Mouse (Mus musculus) layer of hippocampus, postnatal 14 days (tissue): Measurements from ENCODE around the gene Slc35c2. TPM values are rescaled to one million over a fixed set of nuclear protein-coding genes. Genes with fewer than 3 reads are reported as not detected.

Source experiments
- DNase-seq, 2 experiments: peaks; one replicate each; pipeline ENCODE4 v3.0.0; 2021 to 2022; ENCODE audit warnings: low spot score in 2 of 2, mixed read lengths in 1 of 2
- total RNA-seq, 2 experiments: library from RNA; stranded (reverse); gene quantifications; 2 replicates each; pipeline ENCODE4 v1.2.3; 2021

Gene Slc35c2
- total RNA-seq, 2 experiments from 2014 or later, result 76.0 to 81.1 TPM

- DNase-seq, result no peak
Measured at GRCm38 (mm10) chr2:165277188-165277740, 10.4 kb downstream of the Slc35c2 start.

DNA sequence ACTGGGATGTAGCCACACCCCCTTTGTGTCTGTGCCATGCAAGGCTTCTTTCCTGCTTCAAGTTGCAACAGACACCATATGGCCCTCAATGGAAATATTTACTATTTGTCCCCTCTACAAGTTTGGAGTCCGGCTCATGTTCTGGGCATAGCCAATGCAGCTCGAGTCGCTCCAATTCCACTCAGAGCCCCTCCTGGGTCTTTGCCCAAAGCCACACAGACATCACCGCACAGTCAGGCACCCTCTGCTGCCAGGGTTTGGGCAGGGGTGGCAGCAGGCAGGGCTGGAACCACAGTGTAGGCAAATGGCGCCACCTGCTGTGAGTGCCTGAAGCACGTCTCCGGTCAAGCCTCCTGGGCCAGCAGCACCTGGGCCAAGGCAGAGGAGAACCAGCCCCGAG, 11.8 kb downstream of the Slc35c2 start:
- DNase-seq, result peak; percentile 84

- no peak for DNase-seq
Measured at GRCm38 (mm10) chr2:165275124-165275640, 12.5 kb downstream of the Slc35c2 start.

GRCm38 (mm10) chr2:165273589-165273988, 14.1 kb downstream of the Slc35c2 start:
- DNase-seq, result no peak

DNA sequence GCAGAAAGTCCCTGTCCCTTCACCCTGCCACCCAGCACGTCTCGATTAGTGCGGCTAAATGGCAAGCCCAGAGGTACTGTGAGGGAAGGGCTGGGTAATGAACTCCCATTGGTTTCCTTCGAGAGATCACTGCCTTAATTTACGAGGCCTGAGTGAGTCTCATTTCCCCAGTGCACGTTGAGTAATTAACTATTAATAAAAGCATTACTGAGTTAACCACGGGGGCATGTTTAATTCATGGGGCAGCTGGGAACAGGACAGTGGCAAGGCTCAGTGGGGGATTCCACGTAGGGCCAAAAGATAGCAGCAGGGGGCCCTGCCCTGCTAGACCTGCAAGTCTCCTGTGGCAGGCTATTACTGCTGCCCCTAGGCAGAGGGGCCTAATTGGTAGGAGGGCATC, 16.3 kb downstream of the Slc35c2 start:
- no peak for DNase-seq

- DNase-seq, result no peak
Measured at GRCm38 (mm10) chr2:165270858-165271257, 16.8 kb downstream of the Slc35c2 start.

GRCm38 (mm10) chr2:165266739-165267138, 20.9 kb downstream of the Slc35c2 start:
- DNase-seq, result no peak

DNA sequence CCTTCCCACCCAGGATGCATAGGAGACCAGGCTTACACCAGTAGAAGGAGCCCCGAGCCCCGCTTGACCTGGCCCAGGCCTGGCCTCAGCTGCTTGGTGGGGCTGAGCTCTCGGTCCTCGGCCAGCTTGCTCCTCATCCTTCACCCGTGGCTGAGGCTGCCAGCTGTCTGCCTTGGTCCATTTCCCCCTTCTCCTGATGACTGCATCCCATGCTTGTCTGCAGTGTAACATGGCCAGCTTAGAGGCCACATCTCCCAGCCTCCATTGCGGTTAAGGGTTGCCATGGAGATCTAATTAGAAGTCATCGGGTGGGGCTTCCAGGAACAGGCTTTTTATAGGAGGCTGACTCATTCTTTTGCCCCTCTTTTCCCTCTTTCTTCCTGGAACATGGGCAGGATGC, 23.8 kb downstream of the Slc35c2 start:
- DNase-seq, result no peak

GRCm38 (mm10) chr2:165262274-165262990, 25.2 kb downstream of the Slc35c2 start:
- no peak for DNase-seq

GRCm38 (mm10) chr2:165259859-165260258, 27.8 kb downstream of the Slc35c2 start:
- no peak for DNase-seq

DNA sequence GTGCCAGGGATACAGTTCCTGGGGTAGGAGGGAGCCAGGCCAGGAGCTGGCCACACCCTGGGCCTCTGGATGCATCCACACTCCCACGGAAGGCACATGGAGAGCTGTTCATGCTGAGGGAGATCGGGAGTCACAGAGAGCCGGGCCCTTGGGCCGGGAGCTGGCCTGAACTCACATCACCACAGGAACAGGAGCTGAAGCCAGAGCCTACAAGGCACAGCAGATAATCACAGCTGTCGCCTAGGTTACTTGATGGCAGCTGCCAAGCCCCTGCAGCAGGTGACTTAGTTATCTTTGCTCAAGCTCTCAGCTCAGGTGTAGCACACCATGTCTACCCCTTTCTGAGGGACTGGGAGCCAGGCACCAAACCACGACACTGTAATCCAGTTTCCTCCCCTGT, 29.3 kb downstream of the Slc35c2 start:
- DNase-seq, result no peak

DNA sequence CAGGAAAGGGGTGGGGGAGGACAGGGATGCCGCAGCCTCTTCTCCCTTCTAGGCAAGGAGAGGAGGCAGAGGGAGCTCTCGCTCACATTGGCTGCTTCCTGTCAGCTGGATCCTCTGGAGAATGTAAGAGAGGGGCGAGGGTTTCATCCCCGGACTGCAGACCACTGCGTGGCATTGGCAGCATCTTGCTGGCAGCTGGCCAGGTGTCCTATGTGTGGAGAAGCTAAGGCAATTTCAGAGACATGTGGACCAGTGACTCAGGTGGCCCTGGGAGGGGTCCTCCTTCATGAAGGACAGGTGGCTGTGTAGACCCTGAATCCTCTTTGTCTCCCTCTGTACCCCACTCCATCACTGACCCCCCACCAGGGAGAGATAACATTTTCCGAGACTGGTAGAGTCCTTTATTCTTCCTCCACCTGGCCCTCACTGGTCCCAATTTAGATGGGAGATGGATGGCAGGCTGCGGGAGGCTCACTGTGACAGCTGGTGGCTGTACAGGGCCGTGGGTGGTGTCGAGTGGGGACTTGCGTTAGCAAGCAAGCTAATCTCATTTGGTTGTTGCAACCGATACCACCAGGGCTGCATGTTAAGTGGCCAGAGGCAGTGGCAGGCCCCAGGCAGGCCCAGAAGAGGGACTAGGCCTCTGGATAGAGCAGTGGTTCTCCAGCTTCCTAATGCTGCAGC, 30.4 kb downstream of the Slc35c2 start:
- DNase-seq, result no peak

DNA sequence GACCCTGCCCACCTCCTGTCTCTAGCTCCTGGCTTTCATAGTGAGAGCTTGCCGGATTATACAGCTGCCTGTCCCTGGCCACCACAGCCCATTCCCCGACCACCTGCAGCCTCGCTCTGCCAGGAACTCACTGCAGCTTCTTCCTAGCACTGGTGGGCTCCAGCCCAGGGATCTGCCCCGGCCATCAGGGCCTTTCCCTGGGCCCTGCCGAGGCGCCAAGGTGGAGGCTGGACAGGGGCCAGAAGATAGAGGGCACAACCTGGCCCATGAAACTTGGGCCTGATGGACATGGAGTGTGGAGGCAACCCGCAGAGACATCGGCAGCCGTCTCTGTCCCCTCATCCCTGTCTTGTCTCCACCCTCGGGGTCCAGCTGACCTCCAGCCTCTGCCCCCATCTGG, 31.5 kb downstream of the Slc35c2 start:
- DNase-seq, result no peak

DNA sequence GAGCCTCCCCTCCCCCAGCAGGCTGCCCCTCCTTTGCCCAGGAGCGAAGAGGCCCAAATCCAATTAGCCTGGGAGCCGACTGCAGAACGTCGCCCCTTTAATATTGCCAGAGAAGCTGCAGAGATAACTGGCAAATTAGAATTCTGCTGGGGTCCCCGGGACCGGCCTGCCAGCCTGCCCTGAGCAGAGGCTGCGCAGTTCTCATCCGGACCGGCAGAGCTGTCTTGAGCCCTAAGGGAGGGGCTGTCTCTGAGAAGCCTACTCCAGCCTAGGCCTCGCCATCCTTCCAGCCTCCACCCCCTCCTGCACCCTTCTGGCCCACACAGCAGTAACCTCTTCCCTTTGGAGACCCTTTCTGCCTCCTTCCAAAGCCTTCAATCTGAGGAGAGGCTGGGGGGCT, 33.8 kb downstream of the Slc35c2 start:
- DNase-seq, result no peak

DNA sequence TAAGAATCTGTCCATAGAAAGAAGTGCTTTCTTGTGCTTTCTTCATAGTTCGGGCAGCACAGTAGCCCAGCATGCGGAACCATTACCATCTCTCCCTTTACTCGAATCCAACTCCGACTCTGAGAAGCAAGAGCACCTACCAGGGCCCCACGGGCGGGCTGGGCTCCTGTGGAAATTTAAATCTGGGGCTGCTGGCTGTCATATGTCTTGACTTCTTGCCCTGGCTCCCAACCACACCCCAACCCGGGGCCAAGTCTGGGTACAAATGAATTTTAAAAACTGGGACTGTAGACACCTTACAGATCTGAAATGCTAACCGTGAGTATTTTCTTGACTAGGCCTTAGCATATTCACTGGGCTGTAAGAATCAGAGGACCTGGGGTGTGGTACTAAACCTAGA, 34.4 kb downstream of the Slc35c2 start:
- no peak for DNase-seq

GRCm38 (mm10) chr2:165252801-165253200, 34.9 kb downstream of the Slc35c2 start:
- no peak for DNase-seq

- DNase-seq, result no peak
Measured at GRCm38 (mm10) chr2:165252381-165252780, 35.3 kb downstream of the Slc35c2 start.

DNA sequence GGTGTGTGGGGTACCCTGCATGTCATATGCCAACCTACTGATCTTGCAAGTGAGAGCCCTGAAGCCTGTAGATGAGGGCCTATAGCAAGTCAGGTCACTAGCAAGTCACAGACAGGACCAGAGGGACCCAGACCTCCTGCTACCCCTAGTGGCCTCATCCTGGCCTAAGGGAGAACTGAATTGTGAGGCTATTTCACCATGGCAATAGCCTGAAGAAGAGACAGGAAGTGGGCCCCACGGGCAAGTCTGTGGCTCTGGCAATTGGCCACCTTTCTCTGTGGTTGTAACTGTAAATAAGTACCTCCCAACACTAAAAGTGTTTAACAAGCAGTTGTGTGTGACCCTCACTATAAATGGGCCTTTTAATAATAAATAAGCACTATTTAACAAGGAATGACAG, 36.8 kb downstream of the Slc35c2 start:
- no peak for DNase-seq

DNA sequence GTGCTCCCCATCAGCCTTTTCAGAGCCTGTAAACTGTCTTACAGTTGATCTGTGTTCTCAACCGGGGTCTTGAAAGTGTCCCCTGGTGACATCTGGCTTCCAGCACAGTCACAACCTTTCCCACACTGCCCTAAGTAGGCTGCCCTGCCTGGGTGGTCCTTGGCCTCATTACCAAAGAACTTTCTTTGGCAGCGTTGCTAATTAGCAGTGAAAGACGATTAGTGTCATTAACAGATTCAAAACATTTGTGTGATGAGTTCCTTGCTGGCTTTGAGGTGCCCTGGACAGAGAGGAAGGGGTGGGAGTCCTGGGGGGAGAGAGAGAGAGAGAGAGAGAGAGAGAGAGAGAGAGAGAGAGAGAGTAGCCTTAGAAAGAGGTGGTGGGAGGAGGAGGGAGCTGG, 38.7 kb downstream of the Slc35c2 start:
- DNase-seq, result no peak

DNA sequence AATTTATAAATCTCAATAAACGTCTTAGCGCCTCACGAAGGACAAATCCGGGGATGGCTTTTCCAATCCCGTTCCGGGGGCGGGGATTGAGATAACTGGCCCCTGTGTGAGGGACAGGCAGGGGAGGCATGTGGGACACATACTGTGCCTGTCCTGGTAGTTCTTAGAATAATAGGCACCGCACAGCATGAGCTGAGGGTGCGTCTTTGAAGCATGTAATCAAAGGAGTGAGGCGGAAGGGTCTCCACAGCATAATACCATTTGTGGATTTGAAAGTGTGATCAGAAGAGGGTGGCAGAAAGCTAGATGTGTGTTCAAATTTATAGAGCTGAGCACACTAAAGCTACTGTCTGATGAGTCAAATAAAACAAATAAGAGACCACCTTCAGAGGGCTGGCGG, 41.3 kb downstream of the Slc35c2 start:
- no peak for DNase-seq

DNA sequence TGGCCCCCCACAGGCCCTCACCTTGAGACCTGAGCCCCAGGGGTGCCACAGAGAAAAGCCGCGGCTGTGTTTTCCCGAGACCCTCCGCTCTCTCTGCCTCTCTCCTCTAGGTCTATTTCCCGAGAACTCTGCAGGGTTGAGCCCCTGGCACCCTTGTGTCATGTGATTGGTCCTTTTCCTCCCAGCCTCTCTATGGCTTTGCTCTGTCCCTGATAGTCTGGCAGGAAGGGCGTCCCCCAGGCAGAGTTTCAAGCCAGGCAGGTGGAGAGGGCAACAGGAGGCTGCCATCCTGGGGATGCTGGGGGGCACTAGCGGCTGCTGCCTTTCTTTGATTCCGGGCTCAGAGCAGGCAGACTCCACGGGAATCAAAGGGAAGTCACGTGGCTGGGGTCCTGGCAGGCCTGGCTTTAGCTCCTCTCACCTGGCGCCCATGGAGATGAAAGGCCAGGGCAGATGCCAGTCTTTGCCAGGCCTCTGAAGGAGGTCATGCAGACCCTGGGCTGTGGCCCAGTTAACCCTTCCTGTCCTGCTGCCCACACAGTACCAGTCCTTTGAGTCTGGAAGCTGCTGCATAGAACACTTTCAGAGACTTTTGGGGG, 44.4 kb downstream of the Slc35c2 start:
- no peak for DNase-seq

DNA sequence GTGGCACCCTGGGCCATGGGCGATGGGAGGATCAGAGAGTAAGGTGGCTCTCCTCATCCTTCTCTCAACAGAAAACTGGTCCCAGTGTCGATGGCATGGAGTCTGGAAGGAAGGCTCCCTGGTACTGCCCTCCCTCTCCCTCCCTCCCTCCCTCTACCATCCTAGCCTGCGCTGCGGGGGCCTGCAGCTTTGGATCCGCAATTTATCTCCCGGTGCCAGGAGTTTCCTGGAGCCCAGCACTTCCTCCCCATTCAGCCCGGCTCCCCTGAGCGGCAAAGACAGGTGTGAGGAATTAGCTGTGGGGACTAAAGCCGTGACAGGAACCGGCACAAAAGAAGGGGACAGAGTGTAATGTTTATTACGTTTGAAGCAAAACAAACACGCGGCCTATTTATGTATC, 45.1 kb downstream of the Slc35c2 start:
- no peak for DNase-seq
